Mouse (Mus musculus): ENCODE results near the gene Nkpd1.

DNA sequence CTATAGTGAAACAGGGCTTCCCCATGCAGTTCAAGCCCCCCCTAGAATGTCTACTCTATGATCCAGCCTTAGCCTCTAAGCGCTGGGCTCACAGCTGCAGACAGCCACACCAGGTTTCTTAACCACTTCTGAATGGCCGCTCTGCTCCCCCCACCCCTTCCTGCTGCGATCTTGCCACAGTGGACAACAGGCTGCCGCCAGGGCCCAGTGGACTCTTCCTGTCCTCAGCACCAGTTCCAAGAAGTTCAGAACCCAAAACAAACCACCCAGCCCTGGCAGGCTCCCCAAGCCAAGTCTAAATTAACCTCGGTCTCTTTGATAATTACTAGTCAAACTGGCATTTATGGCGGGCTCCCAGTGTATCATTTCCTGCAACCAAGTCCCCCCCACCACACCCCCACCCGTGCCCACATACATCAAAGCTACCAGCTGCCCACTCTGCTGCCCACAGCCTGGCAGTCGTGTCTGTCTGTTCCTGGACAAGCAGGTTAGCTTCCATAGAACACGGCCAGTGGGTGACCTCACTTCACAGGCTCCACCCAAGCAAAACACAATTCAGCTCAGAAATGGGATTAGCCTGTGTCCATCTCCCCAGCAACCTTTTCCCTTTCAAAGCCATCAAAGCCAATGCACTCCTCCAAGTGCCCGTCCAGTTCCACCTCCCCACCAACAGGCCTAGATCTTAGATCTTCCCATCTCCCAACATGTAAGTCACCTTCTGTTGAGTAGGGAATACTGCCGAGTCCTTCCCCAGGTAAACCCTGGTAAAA lies 43.0 kb downstream of the Nkpd1 start:
- TF ChIP-seq POLR2A (IDR thresholded peaks at IDR 0.05; ENCODE audit: insufficient read length, low read depth) = no peak
- TF ChIP-seq MAX (IDR thresholded peaks at IDR 0.05; ENCODE audit: low read depth) = no peak
- TF ChIP-seq E2F4 (IDR thresholded peaks at IDR 0.05; ENCODE audit: insufficient read depth) = no peak
- TF ChIP-seq CEBPB (IDR thresholded peaks at IDR 0.05; ENCODE audit: insufficient read depth, poor library complexity, severe bottlenecking) = no peak
- no peak for TF ChIP-seq MYOD1 (IDR thresholded peaks at IDR 0.05; ENCODE audit: control insufficient read depth in 1 of 3, insufficient read length in 2 of 3, low read depth in 2 of 3)
- no peak for TF ChIP-seq SRF (IDR thresholded peaks at IDR 0.05; ENCODE audit: control insufficient read depth, insufficient read length, low read depth)
- TF ChIP-seq USF1 (IDR thresholded peaks at IDR 0.05; ENCODE audit: low read depth) = no peak
- TF ChIP-seq TCF3 (IDR thresholded peaks at IDR 0.05; ENCODE audit: insufficient read length, low read depth) = no peak
- TF ChIP-seq POLR2AphosphoS2 (IDR thresholded peaks at IDR 0.05; ENCODE audit: insufficient read length, low read depth) = no peak
- TF ChIP-seq REST (IDR thresholded peaks at IDR 0.05; ENCODE audit: insufficient read depth, insufficient read length) = no peak
